Mouse (Mus musculus) hindbrain, postnatal 0 days (tissue): ENCODE results near the gene Sh3pxd2b. TPM values are rescaled to one million over a fixed set of nuclear protein-coding genes. Genes with fewer than 3 reads are reported as not detected.
"Not testable (repeated sequence)": the region's sequence is repeated elsewhere in the genome, so short reads cannot be mapped to it uniquely, and the experiment has no call there.

ENCODE experiments used
- ATAC-seq: fragments of 200-750 bp; cut with Nextera tagmentation; 2 replicates; pipeline ENCODE4 v1.8.0; 2017; ENCODE audit warnings: mild to moderate bottlenecking, moderate TSS enrichment, moderate library complexity
- DNase-seq: peaks from one replicate; pipeline ENCODE4 v3.0.0-alpha.2; 2015; ENCODE audit warnings: low spot score
- H3K27ac ChIP-seq: fragments of 300-500 bp; sonication (generic); 2 replicates; pipeline ENCODE4 v1.5.1; 2014; ENCODE audit warnings: mild to moderate bottlenecking
- H3K27me3 ChIP-seq: fragments of 300-500 bp; sonication (generic); 2 replicates; pipeline ENCODE4 v1.6.1; 2014; ENCODE audit warnings: low read length, mixed read lengths; ENCODE audit not compliant: insufficient read depth
- H3K36me3 ChIP-seq: fragments of 300-500 bp; sonication (generic); 2 replicates; pipeline ENCODE4 v1.6.1; 2014; ENCODE audit warnings: low read length, mixed read lengths; ENCODE audit not compliant: insufficient read depth
- H3K4me1 ChIP-seq: fragments of 300-500 bp; sonication (generic); 2 replicates; pipeline ENCODE4 v1.6.1; 2014; ENCODE audit warnings: antibody characterized with exemption, low read length, mixed read lengths; ENCODE audit not compliant: insufficient read depth
- H3K4me2 ChIP-seq: fragments of 300-500 bp; sonication (generic); 2 replicates; pipeline ENCODE4 v1.6.1; 2014; ENCODE audit warnings: low read depth, mild to moderate bottlenecking, low read length, moderate library complexity, mixed read lengths
- H3K4me3 ChIP-seq: fragments of 300-500 bp; sonication (generic); 2 replicates; pipeline ENCODE4 v1.5.1; 2014; ENCODE audit warnings: low read length
- H3K9ac ChIP-seq: fragments of 300-500 bp; sonication (generic); replicated peaks from 2 replicates; pipeline ENCODE4 v1.6.1; 2014; ENCODE audit warnings: mild to moderate bottlenecking, low read length, moderate library complexity, mixed read lengths
- H3K9me3 ChIP-seq: fragments of 300-500 bp; sonication (generic); 2 replicates; pipeline ENCODE4 v1.6.1; 2016; ENCODE audit warnings: low read length, mixed read lengths
- CTCF ChIP-seq: IDR thresholded peaks from 2 replicates; pipeline ENCODE4 v1.5.1; 2016; ENCODE audit warnings: antibody characterized with exemption, control low read depth, low read depth
- WGBS: fragments of 180-500 bp; shearing (Covaris S2); extraction: QIAGEN DNeasy Blood & Tissue Kit; methylation state at CpG from one replicate; pipeline ENCODE4 v1.1.7; 2014; 5-methylcytosine and 5-hydroxymethylcytosine counted together
- polyA plus RNA-seq: library from polyadenylated mRNA; unstranded; fragments of >200 nt; fragmentation: Nextera tagmentation; extraction: Ambion mirVana; gene quantifications from 2 replicates; pipeline ENCODE4 v1.2.1, GENCODE M21; 2015
- total RNA-seq: library from RNA; depleted of rRNA; stranded (reverse); fragments of >200 nt; gene quantifications from 2 replicates; pipeline ENCODE4 v1.2.3, GENCODE M21; 2014; rRNA removed

Sh3pxd2b gene
- total RNA-seq, result 32.2 and 37.4 TPM in 2 replicates
- polyA plus RNA-seq, result 6.7 and 7.4 TPM in 2 replicates

DNA sequence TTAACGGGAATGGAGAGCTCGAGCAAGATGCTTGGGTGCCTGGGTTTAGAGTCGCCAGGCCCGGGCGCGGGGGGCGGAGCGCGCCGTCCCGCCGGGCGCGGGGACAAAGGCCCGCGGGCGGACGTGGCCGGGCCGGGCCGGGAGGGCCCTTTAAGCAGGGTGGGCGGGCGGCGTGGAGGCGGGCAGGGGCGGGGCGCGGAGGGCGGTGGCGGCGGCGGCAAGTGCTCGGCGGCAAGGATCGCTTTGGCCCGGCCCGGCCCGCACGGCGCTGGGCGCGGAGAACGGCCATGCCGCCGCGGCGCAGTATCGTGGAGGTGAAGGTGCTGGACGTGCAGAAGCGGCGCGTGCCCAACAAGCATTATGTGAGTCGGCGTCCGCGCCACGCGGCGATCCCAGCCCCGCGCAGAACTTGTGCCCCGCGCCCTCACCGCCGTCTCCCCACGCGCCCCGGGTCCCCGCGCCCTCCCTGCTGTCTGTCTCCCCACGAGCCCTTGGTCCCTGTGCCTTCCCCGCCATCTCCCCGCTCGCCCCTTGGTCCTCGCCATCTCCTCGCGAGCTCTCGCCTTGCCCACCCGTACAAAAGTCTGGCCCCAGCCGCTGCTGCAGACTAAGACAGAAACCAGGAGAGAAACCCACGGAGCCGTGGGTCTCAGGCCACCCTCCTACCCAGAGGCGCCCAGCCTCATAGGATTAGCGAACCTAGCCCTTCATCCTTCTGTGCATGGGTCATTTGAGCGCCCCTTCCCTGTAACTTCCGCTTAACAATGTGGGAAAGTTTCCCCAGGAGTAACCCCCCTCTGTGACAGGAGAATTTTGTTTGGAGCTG is at the start of gene Sh3pxd2b:
Gene Sh3pxd2b, plus strand, starts transcription at position 214 of the 826 bp plus-strand sequence.
- no peak for TF ChIP-seq CTCF
- peak within 1 kb of the TSS; percentile 84 for H3K27ac ChIP-seq
- ATAC-seq, result peak; percentile 75
- no peaks in the 10 kb centered on the region for H3K27me3 ChIP-seq
- WGBS, result under 1% methylated on average over 63 of the region's 86 CpGs
- H3K4me3 ChIP-seq, result peak within 1 kb of the TSS; percentile 60
- H3K9ac ChIP-seq, result peak within 1 kb of the TSS; percentile 76
- no peaks in the 10 kb centered on the region for H3K9me3 ChIP-seq
- H3K4me2 ChIP-seq, result peak within 1 kb of the TSS; percentile 93
- H3K36me3 ChIP-seq, result no peaks in the 10 kb centered on the region
- DNase-seq, result peak; percentile 70
- peaks cover 14% of the 10 kb centered on the region for H3K4me1 ChIP-seq

GRCm38 (mm10) chr11:32297866-32298531 is 49.6 kb upstream of the Sh3pxd2b start:
- TF ChIP-seq CTCF, result no peak
- no peaks in the 10 kb centered on the region for H3K36me3 ChIP-seq
- 82% methylated on average over 1 of the region's 1 CpGs for WGBS
- DNase-seq (no peak), ATAC-seq (no peak)
- H3K9ac ChIP-seq, result no peak overlapping the region
- no peaks in the 10 kb centered on the region for H3K4me1 ChIP-seq
- no peak overlapping the region for H3K4me2 ChIP-seq
- no peak overlapping the region for H3K4me3 ChIP-seq
- no peak overlapping the region for H3K27ac ChIP-seq
- no peaks in the 10 kb centered on the region for H3K27me3 ChIP-seq
- H3K9me3 ChIP-seq, result no peaks in the 10 kb centered on the region

- ATAC-seq (no peak), DNase-seq (no peak)
- Histone ChIP-seq H3K27me3 (no peaks in the 10 kb centered on the region), H3K4me2 (no peak overlapping the region), H3K9me3 (no peaks in the 10 kb centered on the region), H3K36me3 (no peaks in the 10 kb centered on the region), H3K4me1 (no peaks in the 10 kb centered on the region), H3K27ac (no peak overlapping the region), H3K9ac (no peak overlapping the region), H3K4me3 (no peak overlapping the region)
- WGBS, result 98% methylated on average over 2 of the region's 2 CpGs
- no peak for TF ChIP-seq CTCF
These were observed 49.1 kb upstream of the Sh3pxd2b start for GRCm38 (mm10) chr11:32298532-32298918.

- H3K27ac ChIP-seq, H3K36me3 ChIP-seq, H3K27me3 ChIP-seq, H3K4me1 ChIP-seq, H3K9me3 ChIP-seq, H3K9ac ChIP-seq: not testable (repeated sequence)
- peak; percentile 90 for TF ChIP-seq CTCF
- DNase-seq (peak; percentile 72), ATAC-seq (peak; percentile 78)
- Histone ChIP-seq H3K4me3 (peak within 1 kb of the TSS; percentile 13; the same call in 1 of the 2 replicates), H3K4me2 (peak within 1 kb of the TSS; percentile 46)
- 5% methylated on average over 16 of the region's 16 CpGs for WGBS
These were observed 47.8 kb upstream of the Sh3pxd2b start, which contains the start of gene Hbq1a for GRCm38 (mm10) chr11:32299865-32300264. TSS of gene Hbq1a (plus strand) at chr11:32300069.

DNA sequence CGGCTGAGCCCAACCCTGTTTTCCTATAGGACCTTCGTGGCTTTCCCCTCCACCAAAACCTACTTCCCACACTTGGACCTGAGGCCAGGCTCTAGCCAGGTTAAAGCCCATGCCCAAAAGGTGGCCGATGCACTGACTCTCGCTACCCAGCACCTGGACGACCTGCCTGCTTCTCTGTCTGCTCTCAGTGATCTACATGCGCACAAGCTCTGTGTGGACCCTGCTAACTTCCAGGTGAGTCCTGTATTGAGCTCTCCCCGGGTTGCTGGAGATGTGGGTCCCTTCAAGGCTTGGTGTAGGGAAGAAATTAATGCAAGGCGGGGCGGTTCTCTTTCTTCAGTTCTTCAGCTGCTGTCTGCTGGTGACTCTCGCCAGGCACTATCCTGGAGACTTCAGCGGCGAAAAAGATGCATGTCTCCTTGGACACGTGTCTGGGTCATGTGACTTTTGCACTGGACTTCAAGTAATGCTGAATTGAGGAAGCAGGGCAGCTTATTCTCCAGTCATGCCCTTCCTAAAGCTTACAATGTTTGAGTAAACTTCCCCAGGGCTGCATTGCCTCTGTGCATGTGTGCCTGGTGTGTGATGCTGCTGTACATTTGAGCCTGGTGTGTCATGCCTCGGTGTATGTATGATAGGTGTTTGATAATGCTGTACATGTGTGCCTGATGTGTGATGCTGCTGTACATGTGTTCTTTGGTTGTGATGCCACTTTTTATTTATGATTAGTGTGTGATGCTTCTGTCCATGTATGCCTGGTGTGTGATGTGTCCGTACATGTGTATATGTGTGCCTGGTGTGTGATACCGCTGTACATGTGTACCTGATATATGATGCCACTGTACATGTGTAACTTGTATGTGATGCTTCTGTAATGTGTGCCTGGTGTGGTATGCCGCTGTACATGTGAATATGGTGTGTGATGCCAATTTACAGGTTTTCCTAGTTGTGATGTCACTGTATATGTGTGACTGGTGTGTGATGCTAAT is 47.0 kb upstream of the Sh3pxd2b start:
- Histone ChIP-seq H3K9me3 (no peaks in the 10 kb centered on the region), H3K4me2 (peak overlapping the region; percentile 46), H3K4me3 (peak overlapping the region; percentile 13; the same call in 1 of the 2 replicates), H3K27me3 (no peaks in the 10 kb centered on the region), H3K36me3 (no peaks in the 10 kb centered on the region), H3K27ac (no peak overlapping the region), H3K4me1 (no peaks in the 10 kb centered on the region), H3K9ac (no peak overlapping the region)
- TF ChIP-seq CTCF, result no peak
- 50% methylated on average over 13 of the region's 17 CpGs for WGBS
- ATAC-seq (peak; percentile 24; the same call in 1 of the 2 replicates), DNase-seq (peak; percentile 24)

DNA sequence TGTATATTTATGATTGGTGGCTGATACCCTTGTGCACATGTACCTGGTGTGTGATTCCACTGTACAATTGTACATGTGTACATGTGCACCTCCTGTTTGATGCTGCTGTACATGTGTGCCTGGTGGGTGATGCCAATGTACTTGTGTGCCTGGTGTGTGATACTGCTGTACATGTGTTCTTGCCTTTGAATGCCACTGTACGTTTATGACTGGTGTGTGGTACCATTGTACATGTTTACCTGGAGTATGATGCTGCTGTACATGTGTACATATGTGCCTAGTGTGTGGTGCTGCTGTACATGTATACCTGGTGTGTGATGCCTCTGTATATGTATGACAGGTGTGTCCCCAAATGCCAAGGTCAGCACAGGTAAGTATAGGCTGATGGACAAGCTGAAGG is 46.1 kb upstream of the Sh3pxd2b start:
- H3K36me3 ChIP-seq, result no peaks in the 10 kb centered on the region
- H3K4me1 ChIP-seq, result no peaks in the 10 kb centered on the region
- ATAC-seq (no peak), DNase-seq (no peak)
- H3K27me3 ChIP-seq, result no peaks in the 10 kb centered on the region
- no peak overlapping the region for H3K9ac ChIP-seq
- 69% methylated on average over 1 of the region's 1 CpGs for WGBS
- no peak overlapping the region for H3K4me2 ChIP-seq
- no peak overlapping the region for H3K4me3 ChIP-seq
- H3K9me3 ChIP-seq, result no peaks in the 10 kb centered on the region
- H3K27ac ChIP-seq, result no peak overlapping the region
- no peak for TF ChIP-seq CTCF
